Mouse (Mus musculus) neutrophil, adult 83 days (primary cell): Measurements from ENCODE around the gene Ttc9c. TPM values are rescaled to one million over a fixed set of nuclear protein-coding genes. Genes with fewer than 3 reads are reported as not detected.

ENCODE experiments used
- total RNA-seq, 2 experiments: library from RNA; stranded (reverse); gene quantifications; one replicate each; pipeline ENCODE4 v1.2.4; 2023

Gene Ttc9c
- 10 to 100 TPM; 25.6 to 25.7 TPM for total RNA-seq

GRCm38 (mm10) chr19:8818801-8819595 is at the start of gene Ttc9c:
Gene Ttc9c (minus strand): TSS chr19:8819333.

GRCm38 (mm10) chr19:8850402-8850901 is 31.3 kb upstream of the Ttc9c start, which contains the start of gene Lrrn4cl:
Gene Lrrn4cl (plus strand): TSS chr19:8850768.

GRCm38 (mm10) chr19:8839103-8839907 is 20.2 kb upstream of the Ttc9c start, which contains the start of gene Gng3:
Gene Gng3 (minus strand): TSS chr19:8839194.

GRCm38 (mm10) chr19:8837251-8837791 is 18.2 kb upstream of the Ttc9c start, which contains the start of gene Bscl2:
Gene Bscl2 (plus strand): TSS chr19:8837467.

GRCm38 (mm10) chr19:8829660-8830059 is 10.5 kb upstream of the Ttc9c start, which contains the start of gene AC129217.1:
Gene AC129217.1 (plus strand): TSS chr19:8829773.

GRCm38 (mm10) chr19:8819596-8820423 is 677 bp upstream of the Ttc9c start, which contains the start of gene Hnrnpul2:
Gene Hnrnpul2 (plus strand): TSS chr19:8820010.

GRCm38 (mm10) chr19:8802130-8802821 is 16.9 kb downstream of the Ttc9c start, which contains the start of gene Zbtb3:
Gene Zbtb3 (plus strand): TSS chr19:8802555.

GRCm38 (mm10) chr19:8798264-8798946 is 20.7 kb downstream of the Ttc9c start, which contains the start of gene Polr2g:
Gene Polr2g (minus strand): TSS chr19:8798577.

GRCm38 (mm10) chr19:8786008-8786781 is 32.9 kb downstream of the Ttc9c start, which contains the start of gene Taf6l:
Gene Taf6l (minus strand): TSS chr19:8786417.

GRCm38 (mm10) chr19:8774086-8774835 is 44.9 kb downstream of the Ttc9c start, which contains the start of gene Tmem179b:
Gene Tmem179b (minus strand): TSS chr19:8774467.

GRCm38 (mm10) chr19:8770567-8771270 is 48.4 kb downstream of the Ttc9c start, which contains the start of gene Tmem223:
Gene Tmem223 (plus strand): TSS chr19:8770996.

Other genes with a start within 250 kb of the Ttc9c start
- not detected for gene Slc22a8, start 228.1 kb downstream of the Ttc9c start, total RNA-seq
- gene Slc22a6, start 201.3 kb downstream of the Ttc9c start, total RNA-seq, result not detected
- under 1 TPM; 0.07 to 0.39 TPM for gene Chrm1, start 155.5 kb downstream of the Ttc9c start, total RNA-seq
- gene Slc3a2, start 96.0 kb downstream of the Ttc9c start, total RNA-seq, result 100 to 1,000 TPM; 110 to 140 TPM
- gene Wdr74, start 83.5 kb downstream of the Ttc9c start, total RNA-seq, result 10 to 100 TPM; 18.5 to 22.5 TPM
- gene 1700092M07Rik, start 78.6 kb downstream of the Ttc9c start, total RNA-seq, result 1 to 10 TPM in 1 of 2 experiments, not detected in 1; 1.6 TPM
- 10 to 100 TPM; 95.0 to 99.4 TPM for gene Stx5a, start 77.9 kb downstream of the Ttc9c start, total RNA-seq
- gene Nxf1, start 62.3 kb downstream of the Ttc9c start, total RNA-seq, result 100 to 1,000 TPM; 148 to 149 TPM
- 10 to 100 TPM; 24.2 to 30.1 TPM for gene Tmem223, start 48.3 kb downstream of the Ttc9c start, total RNA-seq
- gene Tmem179b, start 44.9 kb downstream of the Ttc9c start, total RNA-seq, result 10 to 100 TPM; 81.5 to 81.7 TPM
- gene Taf6l, start 32.9 kb downstream of the Ttc9c start, total RNA-seq, result 10 to 100 TPM; 12.6 to 14.4 TPM
- gene Polr2g, start 20.8 kb downstream of the Ttc9c start, total RNA-seq, result 10 to 100 TPM; 42.9 to 43.0 TPM
- 1 to 10 TPM; 1.1 to 1.4 TPM for gene Zbtb3, start 16.8 kb downstream of the Ttc9c start, total RNA-seq
- 10 to 100 TPM; 91.2 to 95.0 TPM for gene Hnrnpul2, start 677 bp upstream of the Ttc9c start, total RNA-seq
- gene AC129217.1, start 10.4 kb upstream of the Ttc9c start, total RNA-seq, result 10 to 100 TPM in 1 of 2 experiments, 1 to 10 TPM in 1; 3.1 to 11.6 TPM
- gene Bscl2, start 18.1 kb upstream of the Ttc9c start, total RNA-seq, result 10 to 100 TPM; 57.2 to 57.4 TPM
- gene Gng3, start 19.9 kb upstream of the Ttc9c start, total RNA-seq, result under 1 TPM in 1 of 2 experiments, not detected in 1; 0.33 TPM
- under 1 TPM in 1 of 2 experiments, not detected in 1; 0.13 TPM for gene Lrrn4cl, start 31.4 kb upstream of the Ttc9c start, total RNA-seq
- 10 to 100 TPM; 92.2 to 94.2 TPM for gene Ubxn1, start 52.2 kb upstream of the Ttc9c start, total RNA-seq
- 10 to 100 TPM; 17.8 to 24.6 TPM for gene Uqcc3, start 61.6 kb upstream of the Ttc9c start, total RNA-seq
- gene Lbhd1, start 64.4 kb upstream of the Ttc9c start, total RNA-seq, result 10 to 100 TPM in 1 of 2 experiments, 1 to 10 TPM in 1; 5.4 to 17.3 TPM
- not detected for gene Gm49403, start 64.6 kb upstream of the Ttc9c start, total RNA-seq
- gene 1810009A15Rik, start 69.5 kb upstream of the Ttc9c start, total RNA-seq, result 10 to 100 TPM; 19.4 to 31.7 TPM
- 10 to 100 TPM in 1 of 2 experiments, not detected in 1; 10.3 TPM for gene Gm49416, start 69.6 kb upstream of the Ttc9c start, total RNA-seq
- gene Ints5, start 73.7 kb upstream of the Ttc9c start, total RNA-seq, result 10 to 100 TPM; 15.0 to 15.1 TPM
- 10 to 100 TPM; 88.6 to 94.6 TPM for gene Ganab, start 78.7 kb upstream of the Ttc9c start, total RNA-seq
- 10 to 100 TPM; 39.8 to 40.9 TPM for gene B3gat3, start 101.0 kb upstream of the Ttc9c start, total RNA-seq
- 1 to 10 TPM; 2.4 to 3.1 TPM for gene Rom1, start 110.0 kb upstream of the Ttc9c start, total RNA-seq
- gene Eml3, start 110.2 kb upstream of the Ttc9c start, total RNA-seq, result 10 to 100 TPM; 46.2 to 51.1 TPM
- 100 to 1,000 TPM; 106 to 109 TPM for gene Mta2, start 122.5 kb upstream of the Ttc9c start, total RNA-seq
- gene Tut1, start 134.5 kb upstream of the Ttc9c start, total RNA-seq, result 1 to 10 TPM; 7.5 to 8.5 TPM
- 100 to 1,000 TPM; 131 to 159 TPM for gene Eef1g, start 147.7 kb upstream of the Ttc9c start, total RNA-seq
- gene Ahnak, start 170.0 kb upstream of the Ttc9c start, total RNA-seq, result 100 to 1,000 TPM; 396 to 493 TPM